In the genomic region with DNA sequence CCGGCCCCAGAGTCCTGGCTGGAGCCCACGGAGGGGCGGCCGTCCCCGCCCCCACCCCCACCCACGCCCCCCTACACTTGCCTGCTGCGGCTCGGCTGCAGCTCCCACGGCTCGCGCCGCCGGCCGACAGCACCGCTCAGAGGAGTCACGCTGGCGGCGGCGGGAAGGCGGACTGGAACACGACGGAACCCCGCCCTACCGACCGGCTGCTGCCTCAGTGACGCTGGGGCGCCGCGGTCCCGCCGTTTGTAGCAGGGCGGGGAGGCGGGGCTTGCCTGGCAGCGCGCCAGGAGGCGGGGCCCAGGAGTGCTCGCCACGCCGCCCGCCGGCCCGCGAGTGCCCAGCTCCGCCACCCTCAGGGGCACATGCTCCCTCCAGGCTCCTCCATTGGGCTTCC, we compare ENCODE assay signal across 8 mouse cellular contexts. TPM values are rescaled to one million over a fixed set of nuclear protein-coding genes. Genes with fewer than 3 reads are reported as not detected.
DNase-seq lines count a peak whose midpoint lies in the region; ATAC-seq and TF ChIP-seq lines count a peak whose summit lies in the region.

No protein-coding gene starts in this region.

- H3K9me3 ChIP-seq in forebrain, embryonic 14.5 days (replicated peaks; ENCODE audit: control insufficient read depth, low read length) = no peaks in the 10 kb centered on the region
- no peaks in the 10 kb centered on the region for H3K9me3 ChIP-seq in hindbrain, postnatal 0 days (ENCODE audit: low read length)

- ATAC-seq in forebrain, embryonic 14.5 days = peak; percentile 63
- ATAC-seq in hindbrain, postnatal 0 days = peak; percentile 61
- ATAC-seq in erythroblast, adult 5-6 weeks (replicated peaks; ENCODE audit: low FRiP score, poor library complexity, severe bottlenecking) = no peak

- no peak; the same call in 1 of the 2 replicates for TF ChIP-seq CTCF in hindbrain, postnatal 0 days (IDR thresholded peaks at IDR 0.05; ENCODE audit: low read depth)

- H3K36me3 ChIP-seq in forebrain, embryonic 14.5 days (ENCODE audit: control insufficient read depth, insufficient read depth, low read length) = peaks cover 4% of the 10 kb centered on the region; the same call in 1 of the 2 replicates
- no peaks in the 10 kb centered on the region for H3K36me3 ChIP-seq in hindbrain, postnatal 0 days (ENCODE audit: insufficient read depth, low read length)

- peak overlapping the region; percentile 82 for H3K9ac ChIP-seq in forebrain, embryonic 14.5 days (ENCODE audit: low read length)
- peak overlapping the region; percentile 74 for H3K9ac ChIP-seq in hindbrain, postnatal 0 days (replicated peaks; ENCODE audit: low read length)

- 0 out of 2 replicates have a peak, but pooled peaks cover 3% of the 10 kb centered on the region for H3K27me3 ChIP-seq in forebrain, embryonic 14.5 days (replicated peaks; ENCODE audit: control insufficient read depth, insufficient read depth, low read length)
- no peaks in the 10 kb centered on the region for H3K27me3 ChIP-seq in hindbrain, postnatal 0 days (ENCODE audit: insufficient read depth, low read length)

- peaks cover 30% of the 10 kb centered on the region for H3K4me1 ChIP-seq in forebrain, embryonic 14.5 days (ENCODE audit: control insufficient read depth, insufficient read depth, low read length)
- H3K4me1 ChIP-seq in hindbrain, postnatal 0 days (ENCODE audit: insufficient read depth, low read length) = no peaks in the 10 kb centered on the region

- peak overlapping the region; percentile 77 for H3K4me3 ChIP-seq in forebrain, embryonic 14.5 days (ENCODE audit: low read depth, low read length)
- H3K4me3 ChIP-seq in hindbrain, postnatal 0 days (ENCODE audit: low read length) = peak overlapping the region; percentile 84

- peak; percentile 83 for DNase-seq in MN1 (ENCODE audit: low spot score)
- peak; percentile 68 for DNase-seq in cerebellum, adult 11 months
- peak; percentile 92 for DNase-seq in forebrain, embryonic 14.5 days (ENCODE audit: low spot score)
- DNase-seq in hindbrain, postnatal 0 days (ENCODE audit: low spot score) = peak; percentile 91
- DNase-seq in left cerebral cortex, postnatal 14 days (ENCODE audit: low spot score in 2 of 2) = peak; percentile 82 to 85
- peak; percentile 42 to 67 for DNase-seq in lung, postnatal 4 days
- peak; percentile 90 for DNase-seq in right cerebral cortex, postnatal 14 days

- intact Hi-C loops in left cerebral cortex, postnatal 14 days (cut with DNase I) = loop anchor here (10.0 kb wide), 1 partner anchor 277 kb away; no protein-coding TSS in a partner anchor

- peak overlapping the region; percentile 70; the same call in 1 of the 2 replicates for H3K27ac ChIP-seq in forebrain, embryonic 14.5 days (ENCODE audit: low read depth, low read length)
- H3K27ac ChIP-seq in hindbrain, postnatal 0 days = peak overlapping the region; percentile 89

- WGBS in forebrain, embryonic 14.5 days = 2% methylated on average over 40 of the region's 44 CpGs
- under 1% methylated on average over 35 of the region's 44 CpGs for WGBS in hindbrain, postnatal 0 days

- H3K4me2 ChIP-seq in forebrain, embryonic 14.5 days (ENCODE audit: low read length) = peak overlapping the region; percentile 97
- H3K4me2 ChIP-seq in hindbrain, postnatal 0 days (ENCODE audit: low read depth, low read length) = peak overlapping the region; percentile 85

RNA-seq across cellular contexts. Expression of a gene that starts 28.8 kb away (rescaled TPM):
- polyA plus RNA-seq in forebrain, embryonic 14.5 days (2014; fragmentation: Nextera tagmentation; extraction: Ambion mirVana) = 134 and 140 TPM in 2 replicates
- total RNA-seq in hindbrain, postnatal 0 days (2014; rRNA removed) = 72.0 and 93.5 TPM in 2 replicates
- 97.0 and 100 TPM in 2 replicates for polyA plus RNA-seq in hindbrain, postnatal 0 days (2015; fragmentation: Nextera tagmentation; extraction: Ambion mirVana)
- 100 to 1,000 TPM; 104 to 109 TPM for total RNA-seq in left cerebral cortex, postnatal 14 days (2021)
- total RNA-seq in erythroblast, adult 5-6 weeks (2015; ENCODE audit: low replicate concordance) = not detected in 2 replicates
- total RNA-seq in erythroblast, adult 5-6 weeks (2017; ENCODE audit: low replicate concordance) = not detected in 2 replicates

Comparison
In these comparisons a context has a peak if more than half of its experiments do, and no peak if none do; other contexts are left out.
1. RNA of a gene that starts 28.8 kb away (total RNA-seq): 104 to 109 TPM in left cerebral cortex, postnatal 14 days and 72.0 to 93.5 TPM in hindbrain, postnatal 0 days; not detected in erythroblast, adult 5-6 weeks; every median in the first group is over 10 times any median in the second.
2. Peak in every context shown above with its lines, with median percentiles within 50 percentile points of each other: DNase-seq.